Mouse (Mus musculus) embryo, embryonic 11.5 days (tissue): ENCODE results near the gene Tmem242.
A peak's percentile ranks its signal among the peaks of the same experiment; 100 is the strongest.
"Not testable (repeated sequence)": the region's sequence is repeated elsewhere in the genome, so short reads cannot be mapped to it uniquely, and the experiment has no call there.

Experiments used
- DNase-seq: peaks from one replicate; pipeline ENCODE4 v3.0.0-alpha.2; 2012; ENCODE audit warnings: low read depth, low spot score

Tmem242 gene

DNA sequence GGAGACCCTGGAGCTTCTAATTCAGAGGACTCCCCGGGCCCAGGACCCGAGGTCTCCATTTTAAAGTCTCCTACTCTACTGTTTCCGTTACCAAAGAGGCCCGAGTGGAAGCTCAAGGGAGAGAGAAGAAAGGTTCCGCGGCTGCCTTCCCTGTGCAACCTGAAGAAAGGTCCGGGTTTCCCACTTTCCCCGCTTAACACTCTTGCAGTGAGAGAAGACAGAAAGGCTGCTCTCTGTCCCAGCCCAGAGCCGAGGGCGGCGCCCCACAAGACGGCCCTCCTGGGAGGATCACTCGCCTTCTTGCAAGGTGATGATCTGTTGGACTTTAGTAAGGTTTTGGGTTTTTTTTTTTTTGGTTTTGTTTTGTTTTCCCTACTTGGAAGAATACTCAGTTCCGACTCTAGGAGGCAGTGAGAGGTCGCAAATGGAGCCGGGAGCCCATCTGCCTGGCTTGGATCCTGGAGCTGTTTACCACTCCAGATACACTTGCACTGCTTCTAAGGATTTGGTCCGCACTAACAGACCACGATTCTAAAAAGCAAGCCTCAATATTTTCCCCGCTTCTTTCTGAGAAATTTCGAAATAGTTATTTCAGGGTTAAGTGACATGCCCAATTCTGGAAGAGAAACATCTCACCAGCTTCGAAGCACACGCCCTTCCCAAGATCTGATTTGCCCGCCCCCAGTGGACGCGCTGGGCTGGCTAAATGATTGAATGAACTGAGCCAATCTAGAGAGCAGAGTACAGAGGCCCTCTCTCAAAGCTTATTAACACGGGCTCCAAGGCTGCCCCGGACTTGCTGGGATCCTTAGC is at the start of gene Tmem242:
Gene Tmem242 (minus strand): TSS at position 101 of the 813 bp plus-strand sequence.
- peak; percentile 87 for DNase-seq

DNA sequence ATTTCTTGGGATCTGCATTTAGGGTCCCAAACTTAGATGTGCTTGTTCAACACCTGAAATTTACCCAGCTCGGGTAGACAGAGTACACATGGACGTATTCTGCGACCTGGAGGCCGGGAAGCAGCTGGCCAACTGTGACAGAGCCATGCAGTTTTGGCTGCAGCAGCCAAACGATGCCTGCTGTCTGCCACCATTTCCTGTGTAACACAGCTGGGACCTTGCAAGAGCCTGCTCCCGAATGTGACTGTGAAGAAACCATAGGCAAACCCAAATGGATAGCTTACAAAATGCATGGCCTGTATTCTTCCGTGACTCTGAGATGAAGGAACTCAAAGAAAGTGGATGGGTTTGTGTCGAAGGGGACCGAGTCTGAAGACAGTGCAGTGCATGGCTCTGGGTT is 48.1 kb upstream of the Tmem242 start:
- DNase-seq, result no peak

DNA sequence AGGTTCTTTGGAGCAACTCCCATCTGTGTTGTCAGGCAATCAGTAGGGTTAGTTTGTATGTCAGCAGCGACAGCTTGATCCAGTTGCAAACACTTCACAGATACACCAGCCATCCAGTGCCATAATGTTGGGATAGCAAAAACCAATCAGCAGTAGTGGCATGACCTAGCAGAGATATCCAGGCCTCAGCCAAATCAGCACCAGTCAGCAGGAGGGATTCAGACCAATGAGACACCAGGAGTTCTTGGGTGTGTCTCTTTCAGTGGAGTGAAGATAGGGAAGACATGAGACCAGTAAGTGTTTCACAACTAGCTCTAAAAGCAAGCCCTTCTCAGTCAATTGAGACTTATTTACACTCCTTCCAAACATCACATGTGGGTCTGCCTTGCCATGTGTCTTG is 44.6 kb upstream of the Tmem242 start:
- no peak for DNase-seq

DNA sequence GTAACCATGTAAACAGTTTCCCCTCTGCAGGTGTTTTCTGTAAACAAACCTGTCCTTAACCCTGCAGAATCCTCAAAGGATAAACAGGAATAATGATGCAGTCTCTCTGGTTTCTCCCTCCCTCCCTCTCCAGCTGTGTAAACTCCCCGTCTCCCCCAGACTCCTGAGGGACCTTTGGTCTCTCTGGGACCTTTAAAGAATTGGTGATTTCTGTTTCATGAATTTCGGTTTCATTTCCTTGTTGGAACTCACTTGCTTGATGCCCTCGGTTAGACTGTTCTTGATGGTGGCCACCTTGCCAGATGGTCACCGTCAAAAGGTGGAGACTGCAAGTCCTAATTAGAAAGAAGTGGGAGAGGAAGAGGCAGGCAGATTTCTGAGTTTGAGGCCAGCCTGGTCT is 43.4 kb upstream of the Tmem242 start:
- no peak for DNase-seq

DNA sequence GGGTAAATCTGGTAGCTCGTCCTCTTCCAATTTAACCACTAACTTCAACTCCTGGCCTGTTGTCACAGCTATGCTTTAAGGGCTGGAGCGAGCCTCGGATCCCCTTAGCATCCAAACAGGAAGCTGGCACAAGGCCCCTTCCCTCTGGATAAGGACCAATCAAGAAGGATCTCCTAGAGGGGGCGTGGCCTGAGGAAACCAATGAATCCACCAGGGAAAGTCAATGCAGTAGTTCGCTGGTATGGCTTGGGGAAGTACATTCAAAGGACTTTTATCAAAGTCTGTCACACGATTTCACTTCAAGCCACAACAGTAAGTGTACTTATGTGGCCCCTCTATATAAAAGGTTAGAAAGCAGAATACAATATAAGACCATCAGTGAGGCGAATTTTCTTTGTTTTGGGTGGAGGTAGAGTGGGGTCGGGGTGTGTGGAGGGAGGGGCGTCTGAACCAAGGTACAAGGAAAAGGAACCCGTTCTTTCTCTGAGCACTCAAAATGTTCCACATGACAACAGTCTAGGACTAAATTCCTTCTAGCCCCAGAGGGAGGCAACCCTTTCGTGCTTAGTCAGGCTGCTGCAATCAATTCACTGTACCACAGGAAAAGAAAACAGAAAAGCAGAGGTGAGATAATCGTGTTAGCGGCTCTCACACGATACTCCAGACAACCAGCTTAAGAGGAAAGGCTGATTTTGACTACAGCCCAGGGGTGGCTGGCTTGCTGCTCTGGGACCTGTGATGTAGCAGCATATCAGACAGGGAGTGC is 36.1 kb upstream of the Tmem242 start:
- DNase-seq, result no peak

DNA sequence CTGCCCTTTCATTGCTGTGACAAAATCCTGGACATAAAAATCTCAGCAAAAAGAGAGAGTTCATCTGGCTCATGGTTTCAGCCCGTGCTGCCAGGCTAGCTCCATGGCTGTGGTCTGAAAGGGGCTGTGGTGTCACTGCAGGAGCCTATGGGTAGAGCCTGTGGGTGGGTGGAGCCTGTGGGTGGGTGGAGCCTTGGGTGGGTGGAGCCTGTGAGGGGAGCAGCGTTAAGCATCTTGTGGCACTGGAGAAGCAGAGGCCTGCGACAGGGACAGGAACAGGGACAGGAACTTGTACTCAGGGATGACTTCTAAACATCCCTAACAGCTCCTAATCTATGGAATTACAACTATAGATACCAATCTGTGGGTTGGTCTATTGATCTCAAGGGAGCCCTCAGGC is 32.2 kb upstream of the Tmem242 start:
- no peak for DNase-seq

DNA sequence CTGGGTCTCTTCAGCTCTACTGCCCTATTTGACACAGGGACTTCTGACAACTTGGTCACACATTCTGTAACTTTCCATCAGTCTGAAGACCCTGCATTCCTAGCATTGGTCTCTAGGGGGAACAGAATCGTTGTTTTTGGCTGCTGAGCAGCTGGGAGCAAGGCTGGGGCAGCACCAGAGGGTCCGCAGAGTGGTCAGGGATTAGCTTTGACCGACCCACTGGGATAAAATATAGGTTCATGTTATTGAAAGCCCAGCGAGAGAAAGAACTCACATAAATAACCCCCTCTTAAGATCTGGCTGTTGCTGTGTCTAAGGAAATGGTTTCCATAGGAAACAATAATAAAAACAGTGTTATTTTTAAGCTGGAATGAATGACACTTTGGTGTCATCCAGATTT is 27.1 kb upstream of the Tmem242 start:
- DNase-seq, result no peak

DNA sequence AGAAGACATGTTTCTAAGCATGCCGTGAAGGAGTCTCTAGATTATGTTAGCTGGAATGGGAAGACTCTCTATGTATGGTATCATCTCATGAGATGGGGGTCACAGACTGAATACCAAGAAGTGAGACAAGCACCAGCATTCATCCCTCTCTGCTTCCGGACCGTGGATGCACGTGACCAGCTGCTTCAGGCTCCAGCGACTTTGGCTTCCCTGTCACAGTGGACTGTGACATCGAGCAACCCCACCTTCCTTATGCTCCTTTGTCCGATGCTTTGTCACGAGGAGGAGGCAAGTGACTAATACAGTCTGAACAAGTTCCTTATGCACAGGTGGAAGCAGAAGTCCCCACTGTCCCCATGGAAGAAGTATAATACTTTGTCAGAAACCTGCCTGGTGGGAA is 26.7 kb upstream of the Tmem242 start:
- DNase-seq, result no peak

DNA sequence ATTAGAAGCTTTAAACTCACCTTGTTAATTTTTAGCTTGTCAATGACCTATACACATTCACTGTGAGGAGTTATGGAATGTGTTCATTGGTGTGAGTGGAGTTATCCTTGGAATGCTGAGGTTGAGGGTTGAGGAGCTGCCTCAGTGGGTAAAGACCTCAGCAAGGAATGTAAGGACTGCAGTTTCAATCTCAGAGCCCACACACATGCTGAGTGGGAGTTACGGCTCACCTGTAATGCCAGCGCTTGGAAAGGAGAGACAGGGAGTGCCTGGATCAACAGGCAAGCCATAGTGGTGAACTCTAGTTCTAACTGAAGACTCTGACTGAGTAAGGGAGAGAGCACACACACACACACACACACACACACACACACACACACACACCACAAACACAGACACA is 23.9 kb upstream of the Tmem242 start:
- DNase-seq, result no peak

DNA sequence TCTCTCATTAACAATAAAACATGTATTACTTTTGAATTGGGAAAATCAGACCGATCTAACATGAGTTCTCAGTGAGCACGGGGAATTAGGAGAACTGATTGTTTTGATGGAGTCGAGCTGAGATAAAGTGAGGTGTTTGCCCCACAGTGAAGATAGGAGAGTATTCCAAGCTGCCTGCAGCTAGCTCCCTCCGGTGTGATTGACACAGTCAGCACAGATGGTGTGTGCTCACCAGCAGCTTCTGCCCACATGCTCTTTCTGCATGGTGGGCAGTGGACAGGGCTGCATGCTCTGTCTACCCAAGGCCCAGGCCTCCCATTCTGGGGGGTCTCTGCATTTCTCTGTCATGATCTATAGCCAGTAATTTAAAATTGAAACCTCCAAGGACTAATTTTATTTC is 13.6 kb upstream of the Tmem242 start:
- no peak for DNase-seq

DNA sequence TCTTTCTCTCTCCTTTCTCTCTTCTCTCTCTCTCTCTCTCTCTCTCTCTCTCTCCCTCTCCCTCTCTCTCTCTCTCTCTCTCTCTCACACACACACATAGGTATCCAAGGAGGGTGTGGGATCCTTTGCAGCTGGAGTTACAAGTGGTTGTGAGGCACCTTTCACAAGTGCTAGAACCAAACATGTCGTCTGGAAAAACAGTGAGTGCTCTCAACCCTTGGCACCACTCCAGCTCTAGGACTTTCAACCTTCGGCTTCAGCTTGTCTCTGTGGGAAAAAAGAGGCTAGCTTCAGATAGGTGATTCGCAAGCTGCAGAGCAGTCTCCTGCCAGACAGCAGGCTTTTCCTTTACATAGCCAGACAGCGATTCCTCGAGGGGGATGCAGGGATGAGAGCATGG is 3.7 kb upstream of the Tmem242 start:
- DNase-seq, result no peak

DNA sequence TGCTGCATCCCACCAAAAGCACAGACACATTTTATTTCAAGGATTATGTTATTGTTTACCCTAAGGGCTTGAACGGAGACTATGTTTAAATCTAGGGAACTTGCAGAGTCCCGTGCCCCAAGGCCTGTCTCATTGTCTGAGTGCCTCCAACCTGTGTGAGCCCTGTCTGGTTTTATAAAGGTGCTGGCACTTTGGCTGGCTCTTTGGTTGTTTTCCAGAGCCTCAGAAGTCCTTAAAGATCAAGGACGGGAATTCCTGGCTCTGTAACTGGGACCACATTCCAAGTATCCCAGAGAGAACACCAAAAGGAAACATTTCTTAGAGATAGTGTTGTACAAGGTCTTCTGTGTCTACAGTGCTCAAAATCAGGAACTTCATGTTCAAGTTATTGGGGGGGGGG is 3.2 kb upstream of the Tmem242 start:
- no peak for DNase-seq

DNA sequence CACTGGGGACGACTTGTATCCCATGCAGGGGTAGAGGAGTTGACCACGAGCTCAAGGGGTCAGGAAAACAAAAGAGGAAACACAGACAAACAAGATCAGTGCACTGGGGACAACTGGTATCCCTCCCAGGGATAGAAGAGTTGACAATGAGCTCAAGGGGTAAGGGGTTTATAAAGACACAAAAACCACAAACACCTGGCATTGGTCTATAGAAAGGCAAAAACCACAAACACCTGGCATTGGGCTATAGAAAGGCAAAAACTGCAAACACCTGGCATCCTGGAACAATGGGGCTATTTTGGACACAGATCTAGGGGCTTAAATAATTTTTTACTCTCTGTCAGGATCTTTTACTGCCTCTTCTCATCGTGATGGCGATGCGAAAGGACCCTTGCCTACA is 2.3 kb upstream of the Tmem242 start:
- DNase-seq, result not testable (repeated sequence)

DNA sequence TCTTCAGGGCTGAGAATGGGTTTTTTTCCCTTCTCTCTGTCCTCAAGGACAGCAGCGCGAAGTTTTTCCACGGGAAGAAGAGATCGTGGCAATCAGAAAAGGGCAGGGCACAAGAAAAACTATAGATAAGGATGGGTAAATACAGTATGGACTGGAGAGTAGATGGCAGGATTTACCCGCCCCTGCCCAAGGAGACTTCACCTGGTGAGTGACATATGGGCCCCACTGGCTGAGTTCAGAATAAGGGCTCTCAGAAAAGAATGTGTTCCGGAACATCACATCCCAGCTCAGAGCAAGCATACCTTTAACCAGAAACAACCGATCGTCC is 264 bp downstream of the Tmem242 start:
- no peak for DNase-seq

DNA sequence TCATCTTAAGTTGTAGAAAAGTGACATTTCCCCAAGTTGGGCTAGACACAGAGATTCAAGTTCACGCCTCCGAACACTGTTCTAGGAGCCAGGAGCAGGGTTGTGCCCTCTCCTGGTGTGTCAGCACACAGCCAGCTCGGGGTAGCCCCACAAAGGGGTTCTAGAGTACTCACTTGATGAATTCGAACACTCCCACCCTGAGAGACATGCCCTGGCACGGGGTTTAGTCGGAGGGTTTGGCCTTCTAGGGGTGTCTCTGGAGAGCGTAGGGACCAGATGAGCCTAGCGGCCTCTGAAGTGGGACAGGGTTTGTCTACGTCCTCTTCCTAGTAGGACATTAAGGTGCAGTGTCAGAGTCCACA is 10.3 kb downstream of the Tmem242 start:
- DNase-seq, result no peak

DNA sequence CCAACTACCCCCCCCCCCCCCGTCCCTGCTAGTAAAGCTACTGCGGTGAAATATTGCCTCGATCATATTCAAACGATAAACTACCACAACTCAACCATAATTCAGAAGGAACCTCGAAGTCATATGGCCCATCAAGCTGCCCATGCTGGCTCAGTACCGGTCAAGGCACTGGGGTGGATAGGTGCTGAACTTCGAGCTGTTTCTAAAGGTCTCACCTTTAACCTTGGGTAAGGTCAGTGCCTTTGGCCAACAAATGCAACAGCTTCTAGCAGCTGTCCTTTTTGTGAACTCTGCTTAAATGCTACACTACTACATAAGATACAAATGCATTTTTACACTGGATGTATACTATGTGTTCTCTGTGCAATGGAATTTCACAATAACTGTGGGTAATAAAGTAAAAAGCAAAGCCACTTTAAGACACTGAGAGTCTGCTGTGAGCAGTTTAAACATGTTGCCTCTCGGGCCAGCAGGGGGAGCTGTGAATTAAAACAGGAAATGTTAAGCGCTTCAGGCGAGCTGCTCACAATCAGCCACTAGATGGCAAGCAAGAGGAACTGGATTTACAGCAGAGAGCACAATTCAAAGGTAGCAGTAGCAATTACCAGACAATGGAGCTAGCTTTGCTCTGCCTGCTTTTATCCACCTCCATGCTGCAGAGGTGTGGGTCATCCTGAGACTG is 10.8 kb downstream of the Tmem242 start:
- DNase-seq, result peak; percentile 88

DNA sequence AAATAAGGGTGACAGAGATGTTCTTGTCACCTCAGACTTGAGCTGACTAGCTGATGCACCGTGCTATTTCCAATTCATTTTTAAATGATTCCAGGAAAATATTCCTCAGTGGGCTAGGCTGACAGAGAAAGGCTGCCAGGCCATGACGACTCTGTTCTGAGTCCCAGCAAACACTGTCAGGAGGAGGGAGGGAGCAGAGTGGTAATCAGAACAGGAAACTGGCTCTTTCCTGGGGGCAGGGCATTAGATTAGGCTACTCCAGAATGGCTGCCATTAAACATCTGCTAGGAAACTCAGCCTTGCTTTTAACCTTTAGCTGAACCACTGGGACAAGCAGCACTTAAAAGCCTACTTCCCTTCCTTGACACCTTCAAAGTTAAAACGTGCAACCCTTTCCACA is 14.9 kb downstream of the Tmem242 start:
- DNase-seq, result no peak

DNA sequence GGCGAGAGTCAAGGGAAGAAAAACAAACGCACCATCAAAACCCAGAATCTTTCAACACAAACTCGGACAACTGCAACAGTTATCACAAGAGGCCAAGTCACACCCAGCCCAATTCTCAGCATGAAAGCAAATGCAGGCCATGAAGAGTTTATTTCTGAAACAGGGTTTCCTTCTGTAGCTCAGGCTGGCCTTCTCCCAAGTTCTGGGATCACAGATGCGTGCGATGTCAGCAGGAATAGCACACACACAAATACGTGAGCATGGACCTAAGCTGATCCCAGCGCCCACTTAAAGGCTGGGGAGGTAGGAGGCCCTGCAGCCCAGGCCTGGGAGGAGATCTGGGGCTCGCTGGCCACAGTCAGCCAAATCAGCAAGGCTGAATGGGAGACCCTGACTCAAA is 15.9 kb downstream of the Tmem242 start:
- no peak for DNase-seq

DNA sequence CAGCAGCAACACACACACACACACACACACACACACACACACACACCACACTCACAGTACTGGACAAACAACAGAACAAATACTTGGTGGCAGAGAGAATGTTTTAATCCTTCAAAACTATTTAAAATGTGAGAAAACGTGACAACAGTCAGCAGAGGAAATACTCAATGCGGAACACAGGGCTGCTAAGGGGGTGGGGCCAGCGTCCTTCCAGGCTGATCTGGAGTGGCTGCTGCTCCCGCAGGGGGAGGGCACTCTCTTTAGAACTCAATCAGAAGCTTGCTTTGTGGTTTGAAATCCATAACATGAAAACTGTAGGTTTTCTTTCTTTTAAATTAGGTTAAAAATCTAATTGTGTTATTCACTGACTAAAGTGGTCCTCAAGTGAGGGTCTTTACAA is 18.2 kb downstream of the Tmem242 start:
- DNase-seq, result no peak

DNA sequence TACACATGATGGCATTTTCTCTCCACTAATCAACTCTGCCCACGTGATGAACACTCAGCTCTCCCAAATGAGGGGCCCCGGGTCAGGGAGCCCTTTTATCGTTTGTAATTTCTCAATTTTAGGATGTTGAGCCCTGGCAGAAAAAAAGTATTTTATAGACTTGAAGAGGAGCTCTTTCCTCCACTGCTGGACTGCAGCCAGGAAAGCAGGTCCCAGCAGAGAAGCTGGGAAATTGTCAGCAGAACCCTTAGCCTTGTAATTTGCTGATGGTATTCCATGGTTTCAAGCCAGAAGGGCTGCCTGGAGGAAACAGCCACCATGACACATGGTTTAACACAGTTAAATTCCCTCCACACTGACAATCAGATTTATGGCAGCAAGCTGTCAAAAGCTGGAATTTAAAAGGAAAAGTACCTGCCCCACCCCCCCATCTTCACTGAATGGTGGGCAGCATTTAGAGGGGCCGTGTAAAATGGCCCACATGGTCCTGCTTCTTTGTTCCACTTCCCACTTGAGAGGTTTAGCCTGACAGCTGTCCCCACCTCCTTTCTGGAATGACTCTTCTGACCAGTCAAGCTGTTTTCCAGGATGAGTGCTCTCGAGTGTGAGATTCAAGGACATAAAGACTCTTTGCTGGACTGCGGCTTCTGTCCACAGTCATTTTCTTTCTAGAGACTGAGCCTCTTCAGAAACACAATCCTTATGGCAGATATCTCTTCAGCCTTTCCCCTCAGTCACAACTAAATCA is 20.1 kb downstream of the Tmem242 start:
- no peak for DNase-seq

DNA sequence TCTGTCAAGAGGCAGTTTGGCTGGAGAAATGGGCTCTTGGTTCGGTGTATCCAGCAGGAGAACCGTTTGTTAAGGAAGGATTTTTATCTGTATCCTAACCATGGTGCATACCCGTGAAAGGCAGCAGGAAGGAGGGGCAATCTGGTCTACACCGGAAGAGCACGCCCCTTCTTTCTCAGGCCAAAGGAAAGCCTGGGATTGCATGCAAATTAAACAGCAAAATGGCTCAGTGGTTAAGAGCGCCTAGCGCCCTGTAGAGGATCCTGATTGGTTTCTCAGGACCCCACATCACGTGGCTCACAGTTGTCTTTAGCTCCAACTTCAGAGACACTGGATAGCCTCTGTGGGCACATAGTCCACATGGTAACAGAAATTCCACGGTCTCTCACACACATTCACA is 21.0 kb downstream of the Tmem242 start:
- no peak for DNase-seq

DNA sequence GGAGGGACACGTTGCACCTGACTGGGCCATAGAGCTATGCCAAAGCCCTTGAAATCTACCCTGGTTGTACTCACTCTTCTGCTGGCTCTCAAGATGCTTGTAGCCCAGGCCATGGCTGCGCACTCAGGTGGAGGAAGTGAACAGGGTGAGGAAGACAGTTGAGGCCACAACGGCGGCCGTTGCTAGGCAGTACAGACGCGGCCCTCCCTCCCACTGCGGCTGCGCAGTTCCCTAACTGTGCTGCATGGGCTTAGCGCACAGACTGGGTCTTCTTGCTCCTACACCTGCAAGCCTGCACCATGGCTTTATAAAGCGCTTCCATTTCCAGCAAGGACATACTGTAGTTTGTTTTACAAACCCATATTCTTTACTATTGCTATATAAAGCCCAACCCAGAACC is 21.5 kb downstream of the Tmem242 start, which contains the start of gene Ldhal6b:
Gene Ldhal6b (minus strand): TSS at position 223 of the 400 bp plus-strand sequence.
- no peak for DNase-seq
